Mouse (Mus musculus): ENCODE results near the gene Src. TPM values are rescaled to one million over a fixed set of nuclear protein-coding genes. Genes with fewer than 3 reads are reported as not detected.

Gene Src
- polyA plus RNA-seq, 1 experiment = 24.6 TPM

- Histone ChIP-seq H3K4me1 (replicated peaks; ENCODE audit: control insufficient read depth, insufficient read depth, low read length) (peaks cover 5% of the 10 kb centered on the region; the same call in 1 of the 2 replicates), H3K4me3 (ENCODE audit: control insufficient read depth, insufficient read depth, low read length) (no peak overlapping the region), H3K36me3 (ENCODE audit: control insufficient read depth, insufficient read depth, low read length) (no peaks in the 10 kb centered on the region), H3K27ac (ENCODE audit: control insufficient read depth, insufficient read depth, low read length) (no peak overlapping the region), H3K27me3 (ENCODE audit: control insufficient read depth, insufficient read depth, low read length) (no peaks in the 10 kb centered on the region)
- DNase-seq = no peak
- 89% methylated on average over 4 of the region's 4 CpGs for WGBS
- TF ChIP-seq CTCF (IDR thresholded peaks at IDR 0.05; ENCODE audit: borderline replicate concordance, control insufficient read depth, extremely low read depth, insufficient read depth, low read length, poor library complexity) (no peak), POLR2A (IDR thresholded peaks at IDR 0.05; ENCODE audit: control insufficient read depth, extremely low read depth, insufficient read depth, low read length, poor library complexity) (no peak)
Measured at GRCm38 (mm10) chr2:157430667-157431429, 12.6 kb downstream of the Src start.

GRCm38 (mm10) chr2:157431912-157432311, 13.7 kb downstream of the Src start:
- no peak overlapping the region for H3K4me3 ChIP-seq (ENCODE audit: control insufficient read depth, insufficient read depth, low read length)
- peaks cover 5% of the 10 kb centered on the region; the same call in 1 of the 2 replicates for H3K4me1 ChIP-seq (replicated peaks; ENCODE audit: control insufficient read depth, insufficient read depth, low read length)
- no peaks in the 10 kb centered on the region for H3K27me3 ChIP-seq (ENCODE audit: control insufficient read depth, insufficient read depth, low read length)
- H3K27ac ChIP-seq (ENCODE audit: control insufficient read depth, insufficient read depth, low read length) = no peak overlapping the region
- no peaks in the 10 kb centered on the region for H3K36me3 ChIP-seq (ENCODE audit: control insufficient read depth, insufficient read depth, low read length)
- WGBS = 93% methylated on average over 5 of the region's 5 CpGs
- DNase-seq = no peak
- TF ChIP-seq CTCF (IDR thresholded peaks at IDR 0.05; ENCODE audit: borderline replicate concordance, control insufficient read depth, extremely low read depth, insufficient read depth, low read length, poor library complexity) (no peak), POLR2A (IDR thresholded peaks at IDR 0.05; ENCODE audit: control insufficient read depth, extremely low read depth, insufficient read depth, low read length, poor library complexity) (no peak)

GRCm38 (mm10) chr2:157432476-157432875, 14.2 kb downstream of the Src start:
- Histone ChIP-seq H3K36me3 (ENCODE audit: control insufficient read depth, insufficient read depth, low read length) (no peaks in the 10 kb centered on the region), H3K27me3 (ENCODE audit: control insufficient read depth, insufficient read depth, low read length) (no peaks in the 10 kb centered on the region), H3K4me3 (ENCODE audit: control insufficient read depth, insufficient read depth, low read length) (no peak overlapping the region), H3K4me1 (replicated peaks; ENCODE audit: control insufficient read depth, insufficient read depth, low read length) (peaks cover 5% of the 10 kb centered on the region; the same call in 1 of the 2 replicates), H3K27ac (ENCODE audit: control insufficient read depth, insufficient read depth, low read length) (no peak overlapping the region)
- TF ChIP-seq POLR2A (IDR thresholded peaks at IDR 0.05; ENCODE audit: control insufficient read depth, extremely low read depth, insufficient read depth, low read length, poor library complexity) = no peak
- no peak for TF ChIP-seq CTCF (IDR thresholded peaks at IDR 0.05; ENCODE audit: borderline replicate concordance, control insufficient read depth, extremely low read depth, insufficient read depth, low read length, poor library complexity)
- 91% methylated on average over 9 of the region's 9 CpGs for WGBS
- no peak for DNase-seq

GRCm38 (mm10) chr2:157434041-157434440, 15.8 kb downstream of the Src start:
- no peaks in the 10 kb centered on the region for H3K36me3 ChIP-seq (ENCODE audit: control insufficient read depth, insufficient read depth, low read length)
- no peaks in the 10 kb centered on the region for H3K27me3 ChIP-seq (ENCODE audit: control insufficient read depth, insufficient read depth, low read length)
- H3K27ac ChIP-seq (ENCODE audit: control insufficient read depth, insufficient read depth, low read length) = no peak overlapping the region
- WGBS = 91% methylated on average over 9 of the region's 9 CpGs
- TF ChIP-seq POLR2A (IDR thresholded peaks at IDR 0.05; ENCODE audit: control insufficient read depth, extremely low read depth, insufficient read depth, low read length, poor library complexity) = no peak
- no peak for TF ChIP-seq CTCF (IDR thresholded peaks at IDR 0.05; ENCODE audit: borderline replicate concordance, control insufficient read depth, extremely low read depth, insufficient read depth, low read length, poor library complexity)
- DNase-seq = no peak
- H3K4me3 ChIP-seq (ENCODE audit: control insufficient read depth, insufficient read depth, low read length) = no peak overlapping the region
- H3K4me1 ChIP-seq (replicated peaks; ENCODE audit: control insufficient read depth, insufficient read depth, low read length) = peaks cover 5% of the 10 kb centered on the region; the same call in 1 of the 2 replicates

GRCm38 (mm10) chr2:157434497-157434896, 16.3 kb downstream of the Src start:
- WGBS = 96% methylated on average over 6 of the region's 6 CpGs
- TF ChIP-seq POLR2A (IDR thresholded peaks at IDR 0.05; ENCODE audit: control insufficient read depth, extremely low read depth, insufficient read depth, low read length, poor library complexity) (no peak), CTCF (IDR thresholded peaks at IDR 0.05; ENCODE audit: borderline replicate concordance, control insufficient read depth, extremely low read depth, insufficient read depth, low read length, poor library complexity) (no peak)
- no peaks in the 10 kb centered on the region for H3K36me3 ChIP-seq (ENCODE audit: control insufficient read depth, insufficient read depth, low read length)
- H3K4me3 ChIP-seq (ENCODE audit: control insufficient read depth, insufficient read depth, low read length) = no peak overlapping the region
- no peak overlapping the region for H3K27ac ChIP-seq (ENCODE audit: control insufficient read depth, insufficient read depth, low read length)
- no peak for DNase-seq
- no peaks in the 10 kb centered on the region for H3K27me3 ChIP-seq (ENCODE audit: control insufficient read depth, insufficient read depth, low read length)
- peaks cover 4% of the 10 kb centered on the region; the same call in 1 of the 2 replicates for H3K4me1 ChIP-seq (replicated peaks; ENCODE audit: control insufficient read depth, insufficient read depth, low read length)

GRCm38 (mm10) chr2:157436496-157436895, 18.3 kb downstream of the Src start:
- no peak for DNase-seq
- no peak overlapping the region for H3K27ac ChIP-seq (ENCODE audit: control insufficient read depth, insufficient read depth, low read length)
- no peaks in the 10 kb centered on the region for H3K27me3 ChIP-seq (ENCODE audit: control insufficient read depth, insufficient read depth, low read length)
- no peaks in the 10 kb centered on the region for H3K4me1 ChIP-seq (replicated peaks; ENCODE audit: control insufficient read depth, insufficient read depth, low read length)
- H3K4me3 ChIP-seq (ENCODE audit: control insufficient read depth, insufficient read depth, low read length) = no peak overlapping the region
- no peak for TF ChIP-seq CTCF (IDR thresholded peaks at IDR 0.05; ENCODE audit: borderline replicate concordance, control insufficient read depth, extremely low read depth, insufficient read depth, low read length, poor library complexity)
- 91% methylated on average over 11 of the region's 11 CpGs for WGBS
- H3K36me3 ChIP-seq (ENCODE audit: control insufficient read depth, insufficient read depth, low read length) = no peaks in the 10 kb centered on the region
